Mouse (Mus musculus) embryo, embryonic 11 days (tissue): ENCODE results near the gene Optc.
A peak's percentile ranks its signal among the peaks of the same experiment; 100 is the strongest.

ENCODE experiments used
- DNase-seq: peaks from one replicate; pipeline ENCODE4 v3.0.0-alpha.2; 2015

Optc gene

GRCm38 (mm10) chr1:133907949-133908658 is at the start of gene Optc:
Gene Optc (minus strand): TSS chr1:133907999.
- DNase-seq = peak; percentile 79

DNA sequence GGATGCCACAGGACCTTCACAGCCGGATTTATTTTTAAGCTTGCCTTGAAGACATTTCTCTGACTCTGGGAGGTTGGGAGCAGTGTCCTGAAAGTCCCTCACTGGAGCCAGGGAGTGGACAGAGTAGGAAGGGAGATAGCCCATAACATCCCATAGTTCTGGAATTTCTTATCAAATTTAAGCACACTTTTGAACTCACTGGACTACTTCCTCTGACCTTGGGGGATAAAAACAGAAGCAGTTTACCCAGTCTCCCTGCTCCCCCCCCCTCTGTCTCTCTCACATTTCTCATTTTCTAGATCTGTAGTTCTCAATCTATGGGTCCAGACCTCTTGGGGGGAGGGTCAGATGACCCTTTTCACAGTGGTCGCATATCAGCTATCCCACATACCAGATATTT is 46.2 kb upstream of the Optc start:
- no peak for DNase-seq

- DNase-seq = no peak
These were observed 45.5 kb upstream of the Optc start for GRCm38 (mm10) chr1:133953261-133953742.

- no peak for DNase-seq
These were observed 43.8 kb upstream of the Optc start for GRCm38 (mm10) chr1:133951598-133951997.

GRCm38 (mm10) chr1:133950061-133950782 is 42.4 kb upstream of the Optc start:
- DNase-seq = no peak

- DNase-seq = no peak
These were observed 37.3 kb upstream of the Optc start for GRCm38 (mm10) chr1:133945106-133945505.

GRCm38 (mm10) chr1:133941904-133942303 is 34.1 kb upstream of the Optc start:
- no peak for DNase-seq

DNA sequence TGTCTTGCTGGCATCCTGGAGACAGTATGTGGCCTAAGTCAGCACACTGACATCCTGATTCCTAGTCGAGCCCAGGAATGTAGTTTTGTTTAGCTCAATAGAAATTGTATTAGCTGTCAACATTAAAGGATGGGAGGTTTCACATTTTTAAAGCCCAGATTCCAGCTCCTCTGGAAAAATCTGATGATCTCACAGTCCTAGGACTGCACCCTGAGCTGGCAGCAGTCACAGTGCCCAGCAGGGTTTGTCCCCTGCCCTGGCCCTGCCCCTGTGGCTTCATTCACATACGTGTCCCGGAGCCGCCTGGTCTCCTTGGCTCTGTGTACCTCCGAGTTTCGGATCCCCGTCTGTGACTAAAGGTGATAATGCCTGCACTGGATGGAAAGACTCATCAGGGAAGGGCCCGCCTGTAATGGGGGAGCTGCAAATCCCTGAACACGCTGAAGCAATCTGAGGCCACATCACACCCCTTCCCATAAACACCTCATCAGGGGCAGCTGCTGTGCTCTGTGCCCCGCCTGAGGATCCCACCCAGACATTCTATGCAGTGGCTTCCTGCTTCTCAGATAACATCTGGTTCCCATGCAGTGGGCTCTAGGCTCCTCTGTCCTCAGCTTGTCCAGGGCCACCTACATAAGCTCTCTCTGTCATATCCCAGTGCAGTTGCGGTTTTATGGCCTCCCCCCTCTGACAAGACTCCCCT is 33.5 kb upstream of the Optc start:
- no peak for DNase-seq

DNA sequence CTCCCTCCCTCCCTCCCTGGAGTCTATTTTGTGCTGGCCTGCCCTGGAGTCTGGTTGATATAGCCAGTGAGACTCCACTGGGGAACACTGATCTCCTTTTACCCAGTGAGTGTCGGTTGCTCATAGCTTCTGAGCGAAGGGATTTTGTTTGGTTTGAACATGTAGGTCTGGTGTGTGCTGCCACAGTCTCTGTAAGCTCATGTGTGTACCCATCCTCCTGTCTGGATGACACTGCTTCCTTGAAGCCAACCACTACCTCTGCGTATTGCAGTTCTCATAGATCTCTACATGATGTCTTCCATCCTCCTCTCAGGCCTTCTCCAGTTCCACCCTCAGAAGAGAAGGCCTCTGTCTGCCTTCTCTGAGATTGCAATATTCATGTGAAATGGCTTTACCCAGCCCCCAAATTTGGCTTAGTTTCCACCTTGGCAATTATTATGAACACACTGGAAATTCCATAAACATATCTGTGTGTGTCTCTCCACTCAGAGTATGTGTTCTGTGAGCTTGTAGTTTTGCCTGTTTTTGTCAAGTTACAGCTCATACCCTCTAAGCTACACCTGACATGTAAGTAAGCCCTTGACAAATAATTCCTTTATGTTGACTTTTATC is 32.8 kb upstream of the Optc start:
- DNase-seq = no peak

GRCm38 (mm10) chr1:133939708-133940107 is 31.9 kb upstream of the Optc start:
- DNase-seq = no peak

GRCm38 (mm10) chr1:133936169-133936568 is 28.4 kb upstream of the Optc start:
- no peak for DNase-seq

- DNase-seq = no peak
These were observed 26.7 kb upstream of the Optc start for GRCm38 (mm10) chr1:133934354-133934963.

- DNase-seq = no peak
These were observed 25.7 kb upstream of the Optc start for GRCm38 (mm10) chr1:133933301-133934195.

- no peak for DNase-seq
These were observed 22.2 kb upstream of the Optc start for GRCm38 (mm10) chr1:133929980-133930379.

DNA sequence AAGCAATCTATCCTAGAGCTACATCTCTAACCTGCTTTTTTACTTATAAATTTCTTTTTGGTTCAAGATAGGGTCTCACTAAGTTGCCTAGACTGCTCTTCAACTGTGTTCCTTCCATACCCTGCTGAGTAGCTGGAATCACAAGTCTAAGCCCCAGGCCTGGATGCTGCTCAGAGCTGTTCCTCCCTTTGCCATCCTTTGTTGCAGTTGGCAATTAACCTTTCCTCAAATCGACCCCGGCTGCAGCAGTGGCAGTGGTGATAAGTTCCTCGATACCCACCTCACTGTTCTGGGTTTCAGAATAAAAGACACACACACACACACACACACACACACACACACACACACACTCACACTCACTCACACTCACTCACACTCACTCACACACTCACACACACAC is 17.4 kb upstream of the Optc start:
- no peak for DNase-seq

- peak; percentile 60 for DNase-seq
These were observed 16.5 kb upstream of the Optc start for GRCm38 (mm10) chr1:133924141-133924875.

DNA sequence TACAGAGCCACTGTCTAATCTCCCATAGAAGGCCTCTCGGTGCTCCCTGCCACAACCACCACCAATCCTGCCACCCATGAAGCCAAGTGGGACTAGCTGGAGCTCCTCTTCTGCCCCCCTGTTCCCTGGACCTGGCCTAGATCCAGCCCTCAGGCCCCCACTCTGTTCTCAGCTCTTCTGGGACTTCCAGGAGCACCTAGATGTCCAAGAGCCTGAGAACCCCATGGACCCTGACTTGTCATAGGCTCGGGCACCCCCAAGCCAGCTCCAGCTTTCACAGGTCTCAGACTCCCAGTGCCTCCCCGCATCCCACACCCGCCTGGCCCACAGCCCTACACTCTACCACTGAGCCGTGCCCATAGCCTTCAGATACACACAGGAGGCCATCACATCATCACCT is 15.3 kb upstream of the Optc start:
- DNase-seq = no peak

DNA sequence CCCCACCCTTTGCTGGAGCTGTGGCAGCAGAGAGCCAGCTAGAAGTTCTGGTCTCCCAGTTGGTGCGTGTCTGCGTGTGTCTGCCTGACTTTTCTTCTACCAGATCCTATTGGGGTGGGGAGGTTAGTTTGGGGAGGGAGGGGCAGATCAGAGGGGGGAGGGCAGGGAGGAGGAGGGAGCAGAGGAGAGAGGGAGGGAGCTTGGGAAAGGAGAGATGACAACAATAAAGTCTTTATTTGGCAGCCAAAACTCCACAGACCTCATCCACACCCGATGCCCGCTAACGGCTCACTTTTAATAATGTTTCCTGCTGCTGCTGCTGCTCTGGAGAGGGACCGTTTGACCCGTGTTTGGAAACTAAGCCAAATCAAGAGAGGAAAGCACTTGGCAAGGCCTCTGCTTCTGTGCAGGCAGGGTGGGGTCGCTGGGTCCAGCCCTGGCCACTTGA is 13.5 kb upstream of the Optc start, which contains the start of gene Prelp:
TSS of gene Prelp (minus strand) at position 111 of the 448 bp plus-strand sequence.
- no peak for DNase-seq

DNA sequence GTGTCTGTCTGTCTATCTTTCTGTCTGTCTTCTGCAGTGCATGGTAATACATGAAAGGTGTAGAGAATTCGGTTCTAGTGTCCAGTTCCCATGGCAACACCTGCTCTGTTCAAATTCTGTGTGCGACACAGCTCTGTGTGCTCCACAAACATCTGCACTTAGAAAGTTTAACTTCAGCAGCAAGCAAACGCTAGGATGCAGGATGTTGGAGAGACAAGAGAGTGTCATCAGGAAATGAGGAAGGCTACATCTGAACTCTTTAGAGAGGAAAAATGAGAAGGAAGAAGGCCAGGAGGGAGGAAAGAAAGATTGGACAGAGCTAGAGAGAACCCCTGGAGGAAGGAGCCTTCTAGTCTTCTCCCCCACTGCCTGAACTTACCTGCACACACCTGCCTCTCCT is 13.1 kb upstream of the Optc start:
- no peak for DNase-seq

DNA sequence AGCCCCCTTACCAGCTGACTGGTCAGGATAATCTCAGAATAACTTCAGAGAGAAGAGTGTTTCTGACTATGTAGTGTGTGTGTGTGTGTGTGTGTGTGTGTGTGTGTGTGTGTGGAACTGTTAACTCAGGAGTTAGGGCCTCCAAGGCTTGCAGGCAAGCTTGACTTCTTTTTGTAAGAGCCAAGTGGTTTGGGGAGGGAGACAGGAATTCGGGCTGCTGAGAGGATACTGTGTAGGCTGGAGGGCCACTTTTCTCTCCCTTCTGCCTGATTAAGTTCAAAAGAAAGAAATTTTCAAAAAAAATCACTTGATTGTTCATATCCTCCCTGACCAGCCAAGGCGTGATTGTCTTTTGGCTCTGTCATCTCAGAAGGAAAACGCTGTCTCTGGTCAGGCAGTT is 12.6 kb upstream of the Optc start:
- DNase-seq = no peak

- no peak for DNase-seq
These were observed 10.3 kb upstream of the Optc start for GRCm38 (mm10) chr1:133918088-133918470.
